Mouse (Mus musculus): ENCODE measurements at regions not wholly inside any gene's neighbourhood (a gene's known extent, or its start where the extent isn't known, plus 50 kb on each side); places are given as distances from the start of the nearest gene placed in this dataset.
A peak's percentile ranks its signal among the peaks of the same experiment; 100 is the strongest.

- DNase-seq: no peak
Observed at GRCm38 (mm10) chr10:56453578-56454069, 76.5 kb downstream of the Gja1 start.

- no peak for DNase-seq
Observed at GRCm38 (mm10) chr10:56455867-56456468, 78.8 kb downstream of the Gja1 start.

- DNase-seq: no peak
Observed at GRCm38 (mm10) chr10:56468537-56468936, 91.4 kb downstream of the Gja1 start.

- DNase-seq: peak; percentile 13
Observed at GRCm38 (mm10) chr10:56468993-56469712, 92.0 kb downstream of the Gja1 start.

- DNase-seq: no peak
Observed at GRCm38 (mm10) chr10:56469895-56470294, 92.8 kb downstream of the Gja1 start.

GRCm38 (mm10) chr10:56474951-56475350, 97.8 kb downstream of the Gja1 start:
- no peak for DNase-seq

GRCm38 (mm10) chr10:56482156-56482716, 105.1 kb downstream of the Gja1 start:
- no peak for DNase-seq

- no peak for DNase-seq
Observed at GRCm38 (mm10) chr10:56484931-56485330, 107.8 kb downstream of the Gja1 start.

GRCm38 (mm10) chr10:56485746-56486145, 108.6 kb downstream of the Gja1 start:
- no peak for DNase-seq

- DNase-seq: no peak
Observed at GRCm38 (mm10) chr10:56486584-56486983, 109.5 kb downstream of the Gja1 start.

- DNase-seq: no peak
Observed at GRCm38 (mm10) chr10:56493461-56493860, 116.3 kb downstream of the Gja1 start.

- DNase-seq: no peak
Observed at GRCm38 (mm10) chr10:56495352-56495751, 118.2 kb downstream of the Gja1 start.

GRCm38 (mm10) chr10:56519041-56519440, 141.9 kb downstream of the Gja1 start:
- DNase-seq: no peak

GRCm38 (mm10) chr10:56525791-56526190, 148.7 kb downstream of the Gja1 start:
- no peak for DNase-seq

- DNase-seq: no peak
Observed at GRCm38 (mm10) chr10:56537091-56537490, 160.0 kb downstream of the Gja1 start.

- DNase-seq: no peak
Observed at GRCm38 (mm10) chr10:56539827-56540511, 162.8 kb downstream of the Gja1 start.

- no peak for DNase-seq
Observed at GRCm38 (mm10) chr10:56542106-56542505, 165.0 kb downstream of the Gja1 start.

- no peak for DNase-seq
Observed at GRCm38 (mm10) chr10:56545989-56546388, 168.9 kb downstream of the Gja1 start.

- DNase-seq: no peak
Observed at GRCm38 (mm10) chr10:56546824-56547223, 169.7 kb downstream of the Gja1 start.

GRCm38 (mm10) chr10:56547825-56548224, 170.7 kb downstream of the Gja1 start:
- DNase-seq: no peak

GRCm38 (mm10) chr10:56566836-56567442, 189.8 kb downstream of the Gja1 start:
- no peak for DNase-seq

- DNase-seq: no peak
Observed at GRCm38 (mm10) chr10:56582065-56582464, 204.9 kb downstream of the Gja1 start.

GRCm38 (mm10) chr10:56587205-56587604, 210.1 kb downstream of the Gja1 start:
- no peak for DNase-seq
